In the genomic region with DNA sequence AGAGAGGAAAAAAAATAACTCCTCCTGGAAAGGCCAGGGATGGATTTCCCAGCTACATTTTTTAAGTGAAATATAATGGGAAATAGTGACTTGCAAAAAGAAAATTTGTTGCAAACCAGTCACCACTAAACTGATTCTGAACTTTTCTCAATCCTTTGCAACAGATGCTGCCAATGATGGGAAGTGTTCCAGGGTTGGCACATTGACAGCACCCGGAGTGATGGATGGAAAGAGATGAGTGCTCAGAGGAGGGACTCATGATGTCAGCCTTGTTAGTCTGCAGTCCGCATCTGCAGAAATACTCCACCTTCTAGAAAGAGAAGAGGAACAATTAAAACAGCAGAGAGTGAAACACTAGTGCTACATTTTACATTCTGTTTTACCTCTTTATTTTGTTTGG, we compare ENCODE assay signal across 23 mouse cellular contexts. TPM values are rescaled to one million over a fixed set of nuclear protein-coding genes. Genes with fewer than 3 reads are reported as not detected.
DNase-seq lines count a peak whose midpoint lies in the region; ATAC-seq and TF ChIP-seq lines count a peak whose summit lies in the region.
"Had no signal": no experiment of that assay in that cellular context is flagged by ENCODE, and none has a peak within 500 bp of the region (broad histone marks: within the 10 kb centered on the region; RNA-seq: fewer than 3 reads in every experiment).

No protein-coding gene starts in this region.

- TF ChIP-seq CTCF in midbrain, postnatal 0 days (IDR thresholded peaks at IDR 0.05) = no peak

- H3K9me3 ChIP-seq in midbrain, postnatal 0 days (ENCODE audit: low read length) = no peaks in the 10 kb centered on the region
- no peaks in the 10 kb centered on the region for H3K9me3 ChIP-seq in midbrain, embryonic 11.5 days (ENCODE audit: control insufficient read depth, low read length)
- H3K9me3 ChIP-seq: embryonic facial prominence, embryonic 13.5 days; hindbrain, embryonic 15.5 days had no signal

- H3K9ac ChIP-seq in midbrain, postnatal 0 days (replicated peaks; ENCODE audit: low read length, poor library complexity, severe bottlenecking) = no peak overlapping the region
- H3K9ac ChIP-seq in midbrain, embryonic 11.5 days (ENCODE audit: low read length) = no peak overlapping the region
- H3K9ac ChIP-seq: embryonic facial prominence, embryonic 13.5 days; hindbrain, embryonic 15.5 days; liver, postnatal 0 days had no signal

- no peak for ATAC-seq in midbrain, postnatal 0 days (ENCODE audit: low FRiP score)
- ATAC-seq in midbrain, embryonic 11.5 days (ENCODE audit: low FRiP score) = no peak
- ATAC-seq: liver, postnatal 0 days had no signal

- no peaks in the 10 kb centered on the region for H3K4me1 ChIP-seq in midbrain, postnatal 0 days (ENCODE audit: insufficient read depth, low read length)
- no peaks in the 10 kb centered on the region for H3K4me1 ChIP-seq in midbrain, embryonic 11.5 days (ENCODE audit: control insufficient read depth, insufficient read depth, low read length)
- H3K4me1 ChIP-seq: embryonic facial prominence, embryonic 13.5 days; hindbrain, embryonic 15.5 days had no signal

- WGBS in midbrain, postnatal 0 days = 87% methylated on average over 2 of the region's 2 CpGs
- 83% methylated on average over 2 of the region's 2 CpGs for WGBS in midbrain, embryonic 11.5 days

- H3K27ac ChIP-seq in midbrain, postnatal 0 days (ENCODE audit: low read depth, low read length) = no peak overlapping the region
- H3K27ac ChIP-seq in midbrain, embryonic 11.5 days (ENCODE audit: low read depth, low read length) = no peak overlapping the region
- H3K27ac ChIP-seq: embryonic facial prominence, embryonic 13.5 days; hindbrain, embryonic 15.5 days had no signal

- H3K4me2 ChIP-seq in midbrain, postnatal 0 days (ENCODE audit: low read depth, low read length, poor library complexity, severe bottlenecking) = no peak overlapping the region
- no peak overlapping the region for H3K4me2 ChIP-seq in midbrain, embryonic 11.5 days
- H3K4me2 ChIP-seq: embryonic facial prominence, embryonic 13.5 days; hindbrain, embryonic 15.5 days had no signal

- H3K36me3 ChIP-seq in midbrain, postnatal 0 days (ENCODE audit: insufficient read depth, low read length) = no peaks in the 10 kb centered on the region
- H3K36me3 ChIP-seq in midbrain, embryonic 11.5 days (ENCODE audit: control insufficient read depth, insufficient read depth, low read length) = no peaks in the 10 kb centered on the region
- H3K36me3 ChIP-seq: embryonic facial prominence, embryonic 13.5 days; hindbrain, embryonic 15.5 days had no signal

- no peak overlapping the region for H3K4me3 ChIP-seq in midbrain, postnatal 0 days (ENCODE audit: low read depth, low read length)
- H3K4me3 ChIP-seq in midbrain, embryonic 11.5 days (ENCODE audit: low read depth, low read length) = no peak overlapping the region
- H3K4me3 ChIP-seq: embryonic facial prominence, embryonic 13.5 days; hindbrain, embryonic 15.5 days had no signal

- DNase-seq in cerebellum, postnatal 14 days = peak; percentile 14 to 35
- DNase-seq in cerebellum, adult 11 months = no peak
- DNase-seq in midbrain, postnatal 0 days (ENCODE audit: low spot score) = peak; percentile 27
- DNase-seq in midbrain, embryonic 11.5 days (ENCODE audit: low spot score, missing footprints) = no peak
- peak; percentile 20 for DNase-seq in layer of hippocampus, adult 11-12 months (ENCODE audit: low spot score)
- DNase-seq in layer of hippocampus, postnatal 36 days = peak; percentile 9 to 24
- no peak for DNase-seq in kidney, postnatal 4 days
- DNase-seq in retina, postnatal 1 day = no peak
- DNase-seq: cerebellum, adult 18-20 months; gastrocnemius, postnatal 36 days; kidney, adult 11 months; kidney, postnatal 10 days; liver, postnatal 0 days; lung, postnatal 14 days; thymus, postnatal 4 days had no signal

- H3K27me3 ChIP-seq in midbrain, postnatal 0 days (ENCODE audit: insufficient read depth, low read length) = no peaks in the 10 kb centered on the region
- no peaks in the 10 kb centered on the region for H3K27me3 ChIP-seq in midbrain, embryonic 11.5 days (ENCODE audit: control insufficient read depth, insufficient read depth, low read length)
- H3K27me3 ChIP-seq: embryonic facial prominence, embryonic 13.5 days; hindbrain, embryonic 15.5 days had no signal

RNA-seq across cellular contexts. Expression of gene Olfr1389, which starts 6.8 kb away (rescaled TPM):
- total RNA-seq in midbrain, postnatal 0 days (2014; rRNA removed) = 0.22 TPM in 1 of 2 replicates, not detected in the other
- polyA plus RNA-seq in midbrain, postnatal 0 days (2015; fragmentation: Nextera tagmentation; extraction: Ambion mirVana) = not detected in 2 replicates
- polyA plus RNA-seq in midbrain, embryonic 11.5 days (2014; fragmentation: Nextera tagmentation; extraction: Ambion mirVana) = not detected in 2 replicates
- not detected for total RNA-seq in layer of hippocampus, postnatal 36 days (2021)
- total RNA-seq: gastrocnemius, postnatal 36 days; megakaryocyte-erythroid progenitor cell, adult 5-6 weeks had no signal
- polyA plus RNA-seq: cortical plate, adult 2 months; embryonic facial prominence, embryonic 13.5 days; heart, postnatal 0 days; hindbrain, embryonic 15.5 days; limb, embryonic 14.5 days; liver, postnatal 0 days; neural tube, embryonic 11.5 days had no signal

RNA-seq across cellular contexts. Expression of gene Olfr1388, which starts 6.8 kb away (rescaled TPM):
- total RNA-seq in midbrain, postnatal 0 days (2014; rRNA removed) = not detected in 2 replicates
- 0.05 and 0.07 TPM in 2 replicates for polyA plus RNA-seq in midbrain, postnatal 0 days (2015; fragmentation: Nextera tagmentation; extraction: Ambion mirVana)
- 0.07 and 0.08 TPM in 2 replicates for polyA plus RNA-seq in midbrain, embryonic 11.5 days (2014; fragmentation: Nextera tagmentation; extraction: Ambion mirVana)
- under 1 TPM; 0.45 to 0.46 TPM for total RNA-seq in layer of hippocampus, postnatal 36 days (2021)
- polyA plus RNA-seq: heart, postnatal 0 days; liver, postnatal 0 days; neural tube, embryonic 11.5 days had no signal

RNA-seq across cellular contexts. Expression of gene Olfr1387, which starts 25.5 kb away (rescaled TPM):
- total RNA-seq in midbrain, postnatal 0 days (2014; rRNA removed) = not detected in 2 replicates
- polyA plus RNA-seq in midbrain, postnatal 0 days (2015; fragmentation: Nextera tagmentation; extraction: Ambion mirVana) = not detected in 2 replicates
- not detected in 2 replicates for polyA plus RNA-seq in midbrain, embryonic 11.5 days (2014; fragmentation: Nextera tagmentation; extraction: Ambion mirVana)
- not detected for total RNA-seq in layer of hippocampus, postnatal 36 days (2021)
- total RNA-seq: gastrocnemius, postnatal 36 days; megakaryocyte-erythroid progenitor cell, adult 5-6 weeks had no signal
- polyA plus RNA-seq: cortical plate, adult 2 months; embryonic facial prominence, embryonic 13.5 days; frontal cortex, adult 2 months; heart, postnatal 0 days; hindbrain, embryonic 15.5 days; limb, embryonic 14.5 days; liver, postnatal 0 days; neural tube, embryonic 11.5 days had no signal

RNA-seq across cellular contexts. Expression of gene Olfr1386, which starts 35.2 kb away (rescaled TPM):
- total RNA-seq in midbrain, postnatal 0 days (2014; rRNA removed) = not detected in 2 replicates
- polyA plus RNA-seq in midbrain, postnatal 0 days (2015; fragmentation: Nextera tagmentation; extraction: Ambion mirVana) = not detected in 2 replicates
- polyA plus RNA-seq in midbrain, embryonic 11.5 days (2014; fragmentation: Nextera tagmentation; extraction: Ambion mirVana) = not detected in 2 replicates
- total RNA-seq in layer of hippocampus, postnatal 36 days (2021) = not detected
- total RNA-seq: gastrocnemius, postnatal 36 days; megakaryocyte-erythroid progenitor cell, adult 5-6 weeks had no signal
- polyA plus RNA-seq: cortical plate, adult 2 months; embryonic facial prominence, embryonic 13.5 days; frontal cortex, adult 2 months; heart, postnatal 0 days; hindbrain, embryonic 15.5 days; limb, embryonic 14.5 days; liver, postnatal 0 days; neural tube, embryonic 11.5 days had no signal

RNA-seq across cellular contexts. Expression of gene Olfr1385, which starts 59.2 kb away (rescaled TPM):
- not detected in 2 replicates for total RNA-seq in midbrain, postnatal 0 days (2014; rRNA removed)
- polyA plus RNA-seq in midbrain, postnatal 0 days (2015; fragmentation: Nextera tagmentation; extraction: Ambion mirVana) = not detected in 2 replicates
- not detected in 2 replicates for polyA plus RNA-seq in midbrain, embryonic 11.5 days (2014; fragmentation: Nextera tagmentation; extraction: Ambion mirVana)
- total RNA-seq in layer of hippocampus, postnatal 36 days (2021) = not detected
- total RNA-seq: gastrocnemius, postnatal 36 days; megakaryocyte-erythroid progenitor cell, adult 5-6 weeks had no signal
- polyA plus RNA-seq: cortical plate, adult 2 months; embryonic facial prominence, embryonic 13.5 days; heart, postnatal 0 days; hindbrain, embryonic 15.5 days; limb, embryonic 14.5 days; liver, postnatal 0 days; neural tube, embryonic 11.5 days had no signal

Comparison
In these comparisons a context has a peak if more than half of its experiments do, and no peak if none do; other contexts are left out.
1. DNase-seq: peak in cerebellum, postnatal 14 days (2 of 2), midbrain, postnatal 0 days (single experiment), layer of hippocampus, adult 11-12 months (single experiment) and layer of hippocampus, postnatal 36 days (2 of 2); none in cerebellum, adult 11 months (single experiment), midbrain, embryonic 11.5 days (single experiment), kidney, postnatal 4 days (0 of 2) and retina, postnatal 1 day (single experiment).